Comparison of ENCODE assay signal across 8 mouse cellular contexts in genomic region chr7:40898711-40899375, GRCm38 (mm10). TPM values are rescaled to one million over a fixed set of nuclear protein-coding genes. Genes with fewer than 3 reads are reported as not detected.
DNase-seq lines count a peak whose midpoint lies in the region; ATAC-seq lines count a peak whose summit lies in the region.

No protein-coding gene starts in this region.

- H3K27ac ChIP-seq in kidney, embryonic 16.5 days (ENCODE audit: low read length) = no peak overlapping the region
- no peak overlapping the region for H3K27ac ChIP-seq in heart, embryonic 16.5 days (ENCODE audit: low read length)

- H3K9me3 ChIP-seq in kidney, embryonic 16.5 days (ENCODE audit: low read length) = no peaks in the 10 kb centered on the region
- H3K9me3 ChIP-seq in heart, embryonic 16.5 days (replicated peaks; ENCODE audit: control insufficient read depth, low read length) = no peaks in the 10 kb centered on the region

- intact Hi-C loops in left cerebral cortex, postnatal 14 days (cut with DNase I) = no loop called here

- H3K27me3 ChIP-seq in kidney, embryonic 16.5 days (ENCODE audit: insufficient read depth, low read length) = peaks cover 73% of the 10 kb centered on the region
- H3K27me3 ChIP-seq in heart, embryonic 16.5 days (ENCODE audit: control insufficient read depth, insufficient read depth, low read length) = peaks cover 77% of the 10 kb centered on the region

- H3K4me1 ChIP-seq in kidney, embryonic 16.5 days (ENCODE audit: insufficient read depth, low read length) = peaks cover 17% of the 10 kb centered on the region
- peaks cover 4% of the 10 kb centered on the region; the same call in 1 of the 2 replicates for H3K4me1 ChIP-seq in heart, embryonic 16.5 days (ENCODE audit: control insufficient read depth, insufficient read depth, low read length)

- peak overlapping the region; percentile 95 for H3K4me2 ChIP-seq in kidney, embryonic 16.5 days (replicated peaks; ENCODE audit: low read depth, low read length)
- H3K4me2 ChIP-seq in heart, embryonic 16.5 days (ENCODE audit: low read depth, low read length) = peak overlapping the region; percentile 80

- under 1% methylated on average over 48 of the region's 70 CpGs for WGBS in kidney, embryonic 16.5 days
- WGBS in heart, embryonic 16.5 days = under 1% methylated on average over 63 of the region's 70 CpGs

- no peaks in the 10 kb centered on the region for H3K36me3 ChIP-seq in kidney, embryonic 16.5 days (ENCODE audit: insufficient read depth, low read length)
- no peaks in the 10 kb centered on the region for H3K36me3 ChIP-seq in heart, embryonic 16.5 days (ENCODE audit: control insufficient read depth, insufficient read depth)

- peak overlapping the region; percentile 66 for H3K9ac ChIP-seq in kidney, embryonic 16.5 days (replicated peaks; ENCODE audit: low read length)
- peak overlapping the region; percentile 57; the same call in 1 of the 2 replicates for H3K9ac ChIP-seq in heart, embryonic 16.5 days (ENCODE audit: low read length)

- DNase-seq in kidney, adult 18-20 months = no peak
- DNase-seq in embryo, embryonic 11 days = peak; percentile 70
- peak; percentile 64 to 77 for DNase-seq in left cerebral cortex, postnatal 14 days (ENCODE audit: low spot score in 2 of 2)
- DNase-seq in neural tube, embryonic 10.5 days (ENCODE audit: extremely low spot score, low spot score) = peak; percentile 72
- no peak for DNase-seq in cerebellum, adult 9-11 months

- peak overlapping the region; percentile 62 for H3K4me3 ChIP-seq in kidney, embryonic 16.5 days (ENCODE audit: low read length)
- peak overlapping the region; percentile 56 for H3K4me3 ChIP-seq in heart, embryonic 16.5 days (ENCODE audit: low read length)

- peak; percentile 43 for ATAC-seq in kidney, embryonic 16.5 days (ENCODE audit: low FRiP score, low TSS enrichment)
- ATAC-seq in heart, embryonic 16.5 days (replicated peaks; ENCODE audit: extremely low read depth, insufficient read depth, low FRiP score) = 0 out of 2 replicates have a peak, but pooled peaks have one; percentile 13
- no peak for ATAC-seq in granulocyte monocyte progenitor cell, adult 5-6 weeks (replicated peaks; ENCODE audit: poor library complexity, severe bottlenecking)

RNA-seq across cellular contexts. Expression of gene Vstm2b, which starts 0.7 kb away (rescaled TPM):
- polyA plus RNA-seq in kidney, embryonic 16.5 days (2015; fragmentation: Nextera tagmentation; extraction: Ambion mirVana) = 6.5 and 6.9 TPM in 2 replicates
- polyA plus RNA-seq in heart, embryonic 16.5 days (2015; fragmentation: Nextera tagmentation; extraction: Ambion mirVana) = 0.25 and 0.37 TPM in 2 replicates
- 10 to 100 TPM; 66.0 to 67.4 TPM for total RNA-seq in left cerebral cortex, postnatal 14 days (2021)
- total RNA-seq in granulocyte monocyte progenitor cell, adult 5-6 weeks (2014; fragmentation: Nextera tagmentation) = not detected in 2 replicates
- total RNA-seq in granulocyte monocyte progenitor cell, adult 5-6 weeks (2017) = not detected in 2 replicates

Comparison
In these comparisons a context has a peak if more than half of its experiments do, and no peak if none do; other contexts are left out.
1. DNase-seq: peak in embryo, embryonic 11 days (single experiment), left cerebral cortex, postnatal 14 days (2 of 2) and neural tube, embryonic 10.5 days (single experiment); none in kidney, adult 18-20 months (single experiment) and cerebellum, adult 9-11 months (single experiment).
2. RNA of gene Vstm2b, which starts 0.7 kb away (total RNA-seq): 66.0 to 67.4 TPM in left cerebral cortex, postnatal 14 days; not detected in granulocyte monocyte progenitor cell, adult 5-6 weeks; every median in the first group is over 10 times any median in the second.